11 mouse cellular contexts compared by ENCODE assay signal in the genomic region with DNA sequence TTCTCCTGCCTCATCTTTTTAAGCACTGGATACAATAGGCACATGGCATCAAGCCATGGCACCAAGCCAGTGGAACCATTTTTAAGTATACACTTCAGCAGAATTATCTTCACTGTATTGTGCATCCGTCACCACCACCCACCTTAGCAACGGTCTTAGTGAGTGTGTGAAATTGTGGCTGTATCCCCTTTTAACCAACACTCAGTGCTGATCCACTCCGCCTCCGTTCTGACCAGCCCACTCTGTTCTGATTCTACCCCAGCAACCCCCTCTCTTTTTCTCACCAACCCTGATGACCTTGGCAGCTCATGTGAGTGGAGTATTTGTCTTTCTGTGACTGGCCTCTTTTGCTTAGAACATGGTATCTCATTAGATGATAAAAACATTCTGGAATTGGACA.
DNase-seq lines count a peak whose midpoint lies in the region; ATAC-seq and TF ChIP-seq lines count a peak whose summit lies in the region.
"Had no signal": no experiment of that assay in that cellular context is flagged by ENCODE, and none has a peak within 500 bp of the region (broad histone marks: within the 10 kb centered on the region; RNA-seq: fewer than 3 reads in every experiment).

No protein-coding gene starts in this region.

- H3K4me3 ChIP-seq in lung, postnatal 0 days (ENCODE audit: low read depth, low read length): no peak overlapping the region
- H3K4me3 ChIP-seq: kidney, embryonic 15.5 days had no signal

- no peak; the same call in 1 of the 2 replicates for TF ChIP-seq EP300 in lung, postnatal 0 days (IDR thresholded peaks at IDR 0.05)

- H3K9ac ChIP-seq in lung, postnatal 0 days (replicated peaks; ENCODE audit: low read depth): no peak overlapping the region
- H3K9ac ChIP-seq: kidney, embryonic 15.5 days had no signal

- no peak overlapping the region for H3K4me2 ChIP-seq in lung, postnatal 0 days (replicated peaks; ENCODE audit: low read depth, low read length)
- H3K4me2 ChIP-seq: kidney, embryonic 15.5 days had no signal

- intact Hi-C loops in left cerebral cortex, postnatal 10 days (cut with DNase I): no loop called here
- intact Hi-C loops in left cerebral cortex, postnatal 36 days (cut with DNase I): no loop called here

- H3K27me3 ChIP-seq in lung, postnatal 0 days (replicated peaks; ENCODE audit: insufficient read depth, low read length): no peaks in the 10 kb centered on the region
- H3K27me3 ChIP-seq: kidney, embryonic 15.5 days had no signal

- H3K27ac ChIP-seq in lung, postnatal 0 days (ENCODE audit: low read length): no peak overlapping the region
- H3K27ac ChIP-seq: kidney, embryonic 15.5 days had no signal

- peak; percentile 60 for ATAC-seq in lung, postnatal 0 days
- no peak for ATAC-seq in megakaryocyte-erythroid progenitor cell, adult 5-6 weeks (replicated peaks; ENCODE audit: low FRiP score, low TSS enrichment, poor library complexity, severe bottlenecking)

- WGBS in lung, postnatal 0 days: 44% methylated on average over 4 of the region's 4 CpGs

- H3K36me3 ChIP-seq in lung, postnatal 0 days (ENCODE audit: insufficient read depth, low read length): no peaks in the 10 kb centered on the region
- H3K36me3 ChIP-seq: kidney, embryonic 15.5 days had no signal

- H3K9me3 ChIP-seq in lung, postnatal 0 days (ENCODE audit: low read length): no peaks in the 10 kb centered on the region
- H3K9me3 ChIP-seq: kidney, embryonic 15.5 days had no signal

- peak; percentile 67 for DNase-seq in heart, adult 11 months
- DNase-seq in heart, adult 18-20 months: no peak
- peak; percentile 42 to 57 for DNase-seq in left cerebral cortex, postnatal 10 days (ENCODE audit: extremely low spot score in 1 of 2, low spot score in 2 of 2)
- no peak for DNase-seq in left cerebral cortex, postnatal 36 days (ENCODE audit: low spot score in 2 of 2)
- DNase-seq in lung, postnatal 0 days (ENCODE audit: low spot score): peak; percentile 53
- peak; percentile 45 for DNase-seq in right cerebral cortex, postnatal 4 days
- DNase-seq in ovary, postnatal 36 days (ENCODE audit: low spot score): no peak
- DNase-seq: cerebellum, postnatal 36 days; retina, postnatal 1 day had no signal

- peaks cover 13% of the 10 kb centered on the region; the same call in 1 of the 2 replicates for H3K4me1 ChIP-seq in lung, postnatal 0 days (ENCODE audit: insufficient read depth, low read depth, low read length)

- TF ChIP-seq CTCF in lung, postnatal 0 days (IDR thresholded peaks at IDR 0.05): no peak

Comparison
In these comparisons a context has a peak if more than half of its experiments do, and no peak if none do; other contexts are left out.
1. DNase-seq: peak in heart, adult 11 months (single experiment), left cerebral cortex, postnatal 10 days (2 of 2), lung, postnatal 0 days (single experiment) and right cerebral cortex, postnatal 4 days (single experiment); none in heart, adult 18-20 months (0 of 2), left cerebral cortex, postnatal 36 days (0 of 2) and ovary, postnatal 36 days (single experiment).